7 mouse cellular contexts compared by ENCODE assay signal in the genomic region with DNA sequence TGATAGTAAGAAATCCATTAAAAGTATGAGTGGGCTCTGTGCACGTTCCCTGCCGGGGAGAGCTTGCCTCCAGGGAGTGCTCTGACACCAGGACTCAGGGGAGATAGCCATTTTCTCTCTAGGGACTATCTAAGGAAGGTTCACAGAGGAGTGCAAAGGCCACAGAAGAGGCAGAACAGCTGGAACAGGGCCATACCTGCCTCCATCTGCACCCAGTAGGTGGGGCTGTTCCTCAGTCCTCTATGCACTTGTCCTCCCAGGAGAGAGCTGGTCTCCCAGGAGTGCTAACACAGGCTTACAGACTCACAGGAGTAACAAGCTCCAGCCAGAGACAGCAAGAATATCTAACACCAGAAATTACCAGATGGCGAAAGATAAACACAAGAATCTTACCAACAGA.
DNase-seq lines count a peak whose midpoint lies in the region; ATAC-seq and TF ChIP-seq lines count a peak whose summit lies in the region.

No protein-coding gene starts in this region.

- peak; percentile 56; the same call in 1 of the 2 replicates for ATAC-seq in cerebellum, adult (ENCODE audit: insufficient number of reproducible peaks, low FRiP score, low TSS enrichment)
- ATAC-seq in heart, postnatal 0 days (ENCODE audit: insufficient read depth, low read depth), result peak; percentile 49; the same call in 1 of the 2 replicates
- no peak for ATAC-seq in midbrain, embryonic 16.5 days

- no peaks in the 10 kb centered on the region for H3K36me3 ChIP-seq in heart, postnatal 0 days (replicated peaks; ENCODE audit: control insufficient read depth, insufficient read depth, low read length)
- H3K36me3 ChIP-seq in splenic B cell, adult 2 months (ENCODE audit: control insufficient read depth, insufficient read depth, low read length, poor library complexity, severe bottlenecking), result no peaks in the 10 kb centered on the region
- H3K36me3 ChIP-seq in midbrain, embryonic 16.5 days (ENCODE audit: control insufficient read depth, insufficient read depth, low read length), result no peaks in the 10 kb centered on the region

- no peak overlapping the region for H3K27ac ChIP-seq in heart, postnatal 0 days (ENCODE audit: low read depth)
- no peak overlapping the region for H3K27ac ChIP-seq in midbrain, embryonic 16.5 days (ENCODE audit: low read length)

- peak; percentile 43 for DNase-seq in urinary bladder, postnatal 14 days (ENCODE audit: low spot score)
- no peak for DNase-seq in urinary bladder, postnatal 10 days (ENCODE audit: low spot score)
- no peak for DNase-seq in heart, postnatal 0 days (ENCODE audit: low spot score)
- peak; percentile 21 to 37 for DNase-seq in layer of hippocampus, postnatal 10 days (ENCODE audit: low spot score in 2 of 2)
- DNase-seq in splenic B cell, adult 2 months (ENCODE audit: low read depth, low spot score), result peak; percentile 73

- no peaks in the 10 kb centered on the region for H3K4me1 ChIP-seq in heart, postnatal 0 days (ENCODE audit: control insufficient read depth, insufficient read depth)
- H3K4me1 ChIP-seq in midbrain, embryonic 16.5 days (ENCODE audit: control insufficient read depth, insufficient read depth, low read length), result no peaks in the 10 kb centered on the region

- no peak overlapping the region for H3K9ac ChIP-seq in heart, postnatal 0 days (replicated peaks; ENCODE audit: low read depth, low read length)
- no peak overlapping the region for H3K9ac ChIP-seq in midbrain, embryonic 16.5 days (ENCODE audit: low read depth, low read length)

- H3K4me3 ChIP-seq in heart, postnatal 0 days (ENCODE audit: low read depth, low read length), result no peak overlapping the region
- H3K4me3 ChIP-seq in midbrain, embryonic 16.5 days (ENCODE audit: low read depth, low read length), result no peak overlapping the region

- TF ChIP-seq EP300 in heart, postnatal 0 days (IDR thresholded peaks at IDR 0.05; ENCODE audit: low read depth), result no peak

- peak; percentile 58 for TF ChIP-seq CTCF in heart, postnatal 0 days (IDR thresholded peaks at IDR 0.05; ENCODE audit: low read depth)

- 51% methylated on average over 3 of the region's 3 CpGs for WGBS in heart, postnatal 0 days
- WGBS in midbrain, embryonic 16.5 days, result 72% methylated on average over 3 of the region's 3 CpGs

- H3K27me3 ChIP-seq in heart, postnatal 0 days (ENCODE audit: control insufficient read depth, insufficient read depth, low read length), result no peaks in the 10 kb centered on the region
- H3K27me3 ChIP-seq in splenic B cell, adult 2 months (ENCODE audit: control insufficient read depth, insufficient read depth, low read length, poor library complexity, severe bottlenecking), result 0 out of 2 replicates have a peak, but pooled peaks cover 1% of the 10 kb centered on the region
- H3K27me3 ChIP-seq in midbrain, embryonic 16.5 days (ENCODE audit: control insufficient read depth, insufficient read depth, low read depth, low read length), result no peaks in the 10 kb centered on the region

- H3K9me3 ChIP-seq in heart, postnatal 0 days (replicated peaks; ENCODE audit: control insufficient read depth, low read length), result no peaks in the 10 kb centered on the region
- no peaks in the 10 kb centered on the region for H3K9me3 ChIP-seq in midbrain, embryonic 16.5 days (replicated peaks; ENCODE audit: control insufficient read depth, low read length, poor library complexity, severe bottlenecking)

- no peak overlapping the region for H3K4me2 ChIP-seq in heart, postnatal 0 days (ENCODE audit: low read depth, low read length)
- no peak overlapping the region for H3K4me2 ChIP-seq in midbrain, embryonic 16.5 days (ENCODE audit: low read length)

Comparison
In these comparisons a context has a peak if more than half of its experiments do, and no peak if none do; other contexts are left out.
1. DNase-seq: peak in urinary bladder, postnatal 14 days (single experiment), layer of hippocampus, postnatal 10 days (2 of 2) and splenic B cell, adult 2 months (single experiment); none in urinary bladder, postnatal 10 days (single experiment) and heart, postnatal 0 days (single experiment).